Mouse (Mus musculus): ENCODE measurements around the gene Tcf25. TPM values are rescaled to one million over a fixed set of nuclear protein-coding genes. Genes with fewer than 3 reads are reported as not detected.

Gene Tcf25
- polyA plus RNA-seq, 1 experiment = 41.8 TPM

GRCm38 (mm10) chr8:123375701-123376100, 2.1 kb downstream of the Tcf25 start:
- peaks cover 8% of the 10 kb centered on the region for H3K4me1 ChIP-seq (ENCODE audit: control insufficient read depth, insufficient read depth, low read length)
- no peak overlapping the region for H3K4me3 ChIP-seq (ENCODE audit: control insufficient read depth, low read depth, low read length)
- H3K27me3 ChIP-seq (ENCODE audit: control insufficient read depth, insufficient read depth, low read length) = no peaks in the 10 kb centered on the region
- H3K27ac ChIP-seq (ENCODE audit: control insufficient read depth, insufficient read depth, low read depth, low read length) = no peak overlapping the region
- H3K36me3 ChIP-seq (ENCODE audit: control insufficient read depth, insufficient read depth, low read length) = no peaks in the 10 kb centered on the region
- TF ChIP-seq CTCF (IDR thresholded peaks at IDR 0.05; ENCODE audit: control insufficient read depth, insufficient read depth, insufficient replicate concordance, low read depth, low read length) = no peak
- TF ChIP-seq POLR2A (IDR thresholded peaks at IDR 0.05; ENCODE audit: control insufficient read depth, low read depth, low read length) = no peak

GRCm38 (mm10) chr8:123376106-123376505, 2.6 kb downstream of the Tcf25 start:
- H3K36me3 ChIP-seq (ENCODE audit: control insufficient read depth, insufficient read depth, low read length) = no peaks in the 10 kb centered on the region
- TF ChIP-seq CTCF (IDR thresholded peaks at IDR 0.05; ENCODE audit: control insufficient read depth, insufficient read depth, insufficient replicate concordance, low read depth, low read length) = no peak
- TF ChIP-seq POLR2A (IDR thresholded peaks at IDR 0.05; ENCODE audit: control insufficient read depth, low read depth, low read length) = no peak
- no peaks in the 10 kb centered on the region for H3K27me3 ChIP-seq (ENCODE audit: control insufficient read depth, insufficient read depth, low read length)
- no peak overlapping the region for H3K27ac ChIP-seq (ENCODE audit: control insufficient read depth, insufficient read depth, low read depth, low read length)
- no peak overlapping the region for H3K4me3 ChIP-seq (ENCODE audit: control insufficient read depth, low read depth, low read length)
- H3K4me1 ChIP-seq (ENCODE audit: control insufficient read depth, insufficient read depth, low read length) = peaks cover 8% of the 10 kb centered on the region

GRCm38 (mm10) chr8:123381711-123382110, 8.2 kb downstream of the Tcf25 start:
- Histone ChIP-seq H3K36me3 (ENCODE audit: control insufficient read depth, insufficient read depth, low read length) (no peaks in the 10 kb centered on the region), H3K27me3 (ENCODE audit: control insufficient read depth, insufficient read depth, low read length) (no peaks in the 10 kb centered on the region), H3K4me3 (ENCODE audit: control insufficient read depth, low read depth, low read length) (no peak overlapping the region), H3K27ac (ENCODE audit: control insufficient read depth, insufficient read depth, low read depth, low read length) (no peak overlapping the region), H3K4me1 (ENCODE audit: control insufficient read depth, insufficient read depth, low read length) (no peaks in the 10 kb centered on the region)
- no peak for TF ChIP-seq CTCF (IDR thresholded peaks at IDR 0.05; ENCODE audit: control insufficient read depth, insufficient read depth, insufficient replicate concordance, low read depth, low read length)
- no peak for TF ChIP-seq POLR2A (IDR thresholded peaks at IDR 0.05; ENCODE audit: control insufficient read depth, low read depth, low read length)

GRCm38 (mm10) chr8:123382516-123382915, 9.0 kb downstream of the Tcf25 start:
- Histone ChIP-seq H3K36me3 (ENCODE audit: control insufficient read depth, insufficient read depth, low read length) (no peaks in the 10 kb centered on the region), H3K27me3 (ENCODE audit: control insufficient read depth, insufficient read depth, low read length) (no peaks in the 10 kb centered on the region), H3K27ac (ENCODE audit: control insufficient read depth, insufficient read depth, low read depth, low read length) (no peak overlapping the region), H3K4me3 (ENCODE audit: control insufficient read depth, low read depth, low read length) (no peak overlapping the region), H3K4me1 (ENCODE audit: control insufficient read depth, insufficient read depth, low read length) (no peaks in the 10 kb centered on the region)
- TF ChIP-seq POLR2A (IDR thresholded peaks at IDR 0.05; ENCODE audit: control insufficient read depth, low read depth, low read length) = no peak
- no peak for TF ChIP-seq CTCF (IDR thresholded peaks at IDR 0.05; ENCODE audit: control insufficient read depth, insufficient read depth, insufficient replicate concordance, low read depth, low read length)

DNA sequence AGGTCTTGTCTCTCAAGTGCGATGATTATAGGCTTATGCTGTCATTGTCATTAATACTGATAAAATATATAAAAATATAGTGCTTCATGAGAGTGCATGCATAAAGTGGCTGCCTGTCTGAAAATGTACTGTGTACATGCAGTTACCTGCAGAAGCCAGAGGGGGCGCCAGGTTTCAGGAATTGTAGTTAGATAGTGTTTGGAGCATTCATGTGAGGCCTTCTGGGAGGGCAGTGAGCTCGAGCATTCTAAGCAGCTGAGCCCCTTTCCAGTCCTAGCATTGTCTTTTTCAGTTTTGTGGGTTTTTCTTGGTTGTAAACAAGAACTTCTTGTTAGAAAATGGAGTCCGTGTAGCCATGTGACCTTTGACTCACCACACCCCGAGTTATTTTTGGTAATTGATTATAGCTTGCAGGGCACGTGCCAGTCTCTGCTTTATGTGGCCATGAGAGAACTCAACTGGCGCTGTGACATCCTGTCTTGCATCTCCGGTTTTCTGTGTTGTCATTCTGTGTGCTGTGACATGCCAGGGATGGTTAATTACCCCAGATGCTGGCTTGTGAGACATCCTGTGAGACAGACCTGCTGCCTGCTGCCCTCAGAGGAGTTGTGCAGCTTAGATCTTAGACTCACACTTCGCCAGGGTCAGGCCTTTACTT, 11.5 kb downstream of the Tcf25 start:
- Histone ChIP-seq H3K4me3 (ENCODE audit: control insufficient read depth, low read depth, low read length) (no peak overlapping the region), H3K36me3 (ENCODE audit: control insufficient read depth, insufficient read depth, low read length) (no peaks in the 10 kb centered on the region), H3K4me1 (ENCODE audit: control insufficient read depth, insufficient read depth, low read length) (no peaks in the 10 kb centered on the region), H3K27ac (ENCODE audit: control insufficient read depth, insufficient read depth, low read depth, low read length) (no peak overlapping the region), H3K27me3 (ENCODE audit: control insufficient read depth, insufficient read depth, low read length) (no peaks in the 10 kb centered on the region)
- TF ChIP-seq POLR2A (IDR thresholded peaks at IDR 0.05; ENCODE audit: control insufficient read depth, low read depth, low read length) (no peak), CTCF (IDR thresholded peaks at IDR 0.05; ENCODE audit: control insufficient read depth, insufficient read depth, insufficient replicate concordance, low read depth, low read length) (peak; percentile 40; the same call in 1 of the 2 replicates)

DNA sequence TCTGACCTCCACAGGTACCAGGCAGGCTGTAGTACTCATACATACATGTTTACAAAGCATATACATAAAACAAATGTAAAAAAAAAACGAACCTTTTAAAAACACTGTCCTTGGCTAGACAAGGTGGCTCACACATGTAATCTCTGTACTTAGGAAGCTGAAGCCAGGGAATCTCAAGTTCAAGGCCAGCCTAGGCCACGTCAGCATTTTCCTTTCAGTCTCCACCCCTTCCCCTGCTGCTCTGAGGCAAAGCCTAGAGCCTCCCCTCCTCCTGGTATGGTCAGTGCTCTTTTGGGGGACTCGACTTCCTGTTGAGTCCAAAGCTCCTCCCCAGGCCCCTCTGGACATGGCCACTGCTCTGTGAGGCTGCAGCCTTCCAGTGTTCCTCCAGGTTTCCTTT, 13.5 kb downstream of the Tcf25 start:
- no peak overlapping the region for H3K27ac ChIP-seq (ENCODE audit: control insufficient read depth, insufficient read depth, low read depth, low read length)
- no peaks in the 10 kb centered on the region for H3K27me3 ChIP-seq (ENCODE audit: control insufficient read depth, insufficient read depth, low read length)
- H3K4me1 ChIP-seq (ENCODE audit: control insufficient read depth, insufficient read depth, low read length) = no peaks in the 10 kb centered on the region
- no peak overlapping the region for H3K4me3 ChIP-seq (ENCODE audit: control insufficient read depth, low read depth, low read length)
- no peaks in the 10 kb centered on the region; the same call in 1 of the 2 replicates for H3K36me3 ChIP-seq (ENCODE audit: control insufficient read depth, insufficient read depth, low read length)
- no peak for TF ChIP-seq POLR2A (IDR thresholded peaks at IDR 0.05; ENCODE audit: control insufficient read depth, low read depth, low read length)
- no peak for TF ChIP-seq CTCF (IDR thresholded peaks at IDR 0.05; ENCODE audit: control insufficient read depth, insufficient read depth, insufficient replicate concordance, low read depth, low read length)

DNA sequence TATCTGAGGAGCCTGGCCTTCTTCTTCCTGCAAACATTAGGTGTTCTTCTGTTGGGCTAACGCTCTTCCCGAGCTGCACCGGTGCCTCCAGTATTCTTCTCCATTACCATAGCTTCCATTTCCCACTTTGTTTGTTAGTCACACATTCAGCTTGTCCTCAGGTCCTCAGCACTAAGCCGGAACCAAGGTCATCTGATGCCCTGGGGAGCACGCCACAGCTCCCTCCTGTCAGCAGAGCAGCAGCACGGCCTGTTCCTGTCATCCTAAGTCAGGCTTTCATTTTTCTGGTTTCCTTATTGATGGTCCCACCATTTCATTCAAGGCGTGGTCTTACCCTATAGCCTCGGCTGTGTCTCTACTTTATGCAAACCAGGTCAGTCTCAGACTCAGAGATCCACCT, 14.2 kb downstream of the Tcf25 start:
- no peak for TF ChIP-seq CTCF (IDR thresholded peaks at IDR 0.05; ENCODE audit: control insufficient read depth, insufficient read depth, insufficient replicate concordance, low read depth, low read length)
- no peak for TF ChIP-seq POLR2A (IDR thresholded peaks at IDR 0.05; ENCODE audit: control insufficient read depth, low read depth, low read length)
- Histone ChIP-seq H3K27me3 (ENCODE audit: control insufficient read depth, insufficient read depth, low read length) (no peaks in the 10 kb centered on the region), H3K4me3 (ENCODE audit: control insufficient read depth, low read depth, low read length) (no peak overlapping the region), H3K36me3 (ENCODE audit: control insufficient read depth, insufficient read depth, low read length) (no peaks in the 10 kb centered on the region; the same call in 1 of the 2 replicates), H3K4me1 (ENCODE audit: control insufficient read depth, insufficient read depth, low read length) (no peaks in the 10 kb centered on the region), H3K27ac (ENCODE audit: control insufficient read depth, insufficient read depth, low read depth, low read length) (no peak overlapping the region)
